Mouse (Mus musculus): ENCODE results near the gene Satb1. TPM values are rescaled to one million over a fixed set of nuclear protein-coding genes. Genes with fewer than 3 reads are reported as not detected.

The Satb1 gene
- polyA plus RNA-seq, 1 experiment from 2014 or later = 31.8 TPM

- no peaks in the 10 kb centered on the region for H3K9me3 ChIP-seq (ENCODE audit: control insufficient read depth, low read length)
Measured at GRCm38 (mm10) chr17:51855261-51855660, 22.2 kb upstream of the Satb1 start.

GRCm38 (mm10) chr17:51853952-51854351 lies 20.9 kb upstream of the Satb1 start:
- 85% methylated on average over 5 of the region's 5 CpGs for WGBS
- Histone ChIP-seq H3K27me3 (ENCODE audit: control insufficient read depth, insufficient read depth, low read length) (no peaks in the 10 kb centered on the region), H3K4me1 (replicated peaks; ENCODE audit: control insufficient read depth, insufficient read depth, low read length) (no peaks in the 10 kb centered on the region), H3K4me3 (ENCODE audit: low read depth, low read length) (no peak overlapping the region), H3K4me2 (ENCODE audit: low read depth, low read length, severe bottlenecking) (no peak overlapping the region), H3K9ac (ENCODE audit: low read length) (no peak overlapping the region), H3K36me3 (ENCODE audit: control insufficient read depth, insufficient read depth, low read length) (no peaks in the 10 kb centered on the region), H3K27ac (ENCODE audit: low read depth, low read length) (no peak overlapping the region), H3K9me3 (ENCODE audit: control insufficient read depth, low read length) (no peaks in the 10 kb centered on the region)
- DNase-seq (ENCODE audit: low spot score) (no peak), ATAC-seq (replicated peaks; ENCODE audit: low FRiP score) (no peak)

More at GRCm38 (mm10) chr17:51855261-51855660, 22.2 kb upstream of the Satb1 start:
- H3K4me1 ChIP-seq (replicated peaks; ENCODE audit: control insufficient read depth, insufficient read depth, low read length) = no peaks in the 10 kb centered on the region
- no peak overlapping the region for H3K27ac ChIP-seq (ENCODE audit: low read depth, low read length)
- DNase-seq (ENCODE audit: low spot score) (no peak), ATAC-seq (replicated peaks; ENCODE audit: low FRiP score) (no peak)
- H3K4me3 ChIP-seq (ENCODE audit: low read depth, low read length) = no peak overlapping the region
- no peak overlapping the region for H3K4me2 ChIP-seq (ENCODE audit: low read depth, low read length, severe bottlenecking)
- H3K9ac ChIP-seq (ENCODE audit: low read length) = no peak overlapping the region
- no peaks in the 10 kb centered on the region for H3K27me3 ChIP-seq (ENCODE audit: control insufficient read depth, insufficient read depth, low read length)
- H3K36me3 ChIP-seq (ENCODE audit: control insufficient read depth, insufficient read depth, low read length) = no peaks in the 10 kb centered on the region
- WGBS = 84% methylated on average over 3 of the region's 3 CpGs

- H3K27me3 ChIP-seq (ENCODE audit: control insufficient read depth, insufficient read depth, low read length) = no peaks in the 10 kb centered on the region
- no peaks in the 10 kb centered on the region for H3K4me1 ChIP-seq (replicated peaks; ENCODE audit: control insufficient read depth, insufficient read depth, low read length)
- 50% methylated on average over 6 of the region's 6 CpGs for WGBS
- no peak overlapping the region for H3K27ac ChIP-seq (ENCODE audit: low read depth, low read length)
- no peaks in the 10 kb centered on the region for H3K9me3 ChIP-seq (ENCODE audit: control insufficient read depth, low read length)
- no peaks in the 10 kb centered on the region for H3K36me3 ChIP-seq (ENCODE audit: control insufficient read depth, insufficient read depth, low read length)
- DNase-seq (ENCODE audit: low spot score) (no peak), ATAC-seq (replicated peaks; ENCODE audit: low FRiP score) (no peak)
- no peak overlapping the region for H3K4me2 ChIP-seq (ENCODE audit: low read depth, low read length, severe bottlenecking)
- no peak overlapping the region for H3K4me3 ChIP-seq (ENCODE audit: low read depth, low read length)
- H3K9ac ChIP-seq (ENCODE audit: low read length) = no peak overlapping the region
Measured at GRCm38 (mm10) chr17:51840596-51840995, 7.5 kb upstream of the Satb1 start.

- no peaks in the 10 kb centered on the region for H3K36me3 ChIP-seq (ENCODE audit: control insufficient read depth, insufficient read depth, low read length)
- DNase-seq (ENCODE audit: low spot score) (no peak), ATAC-seq (replicated peaks; ENCODE audit: low FRiP score) (no peak)
- H3K4me1 ChIP-seq (replicated peaks; ENCODE audit: control insufficient read depth, insufficient read depth, low read length) = no peaks in the 10 kb centered on the region
- no peak overlapping the region for H3K9ac ChIP-seq (ENCODE audit: low read length)
- no peaks in the 10 kb centered on the region for H3K9me3 ChIP-seq (ENCODE audit: control insufficient read depth, low read length)
- peaks cover 2% of the 10 kb centered on the region; the same call in 1 of the 2 replicates for H3K27me3 ChIP-seq (ENCODE audit: control insufficient read depth, insufficient read depth, low read length)
- WGBS = 89% methylated on average over 5 of the region's 5 CpGs
- H3K4me3 ChIP-seq (ENCODE audit: low read depth, low read length) = no peak overlapping the region
- H3K4me2 ChIP-seq (ENCODE audit: low read depth, low read length, severe bottlenecking) = no peak overlapping the region
- no peak overlapping the region for H3K27ac ChIP-seq (ENCODE audit: low read depth, low read length)
Measured at GRCm38 (mm10) chr17:51839484-51839883, 6.4 kb upstream of the Satb1 start.

GRCm38 (mm10) chr17:51836901-51837300 lies 3.8 kb upstream of the Satb1 start:
- no peak for ATAC-seq (replicated peaks; ENCODE audit: low FRiP score)
- Histone ChIP-seq H3K27me3 (ENCODE audit: control insufficient read depth, insufficient read depth, low read length) (peaks cover 9% of the 10 kb centered on the region; the same call in 1 of the 2 replicates), H3K9ac (ENCODE audit: low read length) (no peak overlapping the region), H3K4me1 (replicated peaks; ENCODE audit: control insufficient read depth, insufficient read depth, low read length) (peaks cover 3% of the 10 kb centered on the region; the same call in 1 of the 2 replicates), H3K36me3 (ENCODE audit: control insufficient read depth, insufficient read depth, low read length) (no peaks in the 10 kb centered on the region), H3K27ac (ENCODE audit: low read depth, low read length) (no peak overlapping the region), H3K4me3 (ENCODE audit: low read depth, low read length) (no peak overlapping the region), H3K4me2 (ENCODE audit: low read depth, low read length, severe bottlenecking) (no peak overlapping the region), H3K9me3 (ENCODE audit: control insufficient read depth, low read length) (no peaks in the 10 kb centered on the region)
- 19% methylated on average over 1 of the region's 1 CpGs for WGBS
- DNase-seq (ENCODE audit: low spot score) = no peak

- H3K36me3 ChIP-seq (ENCODE audit: control insufficient read depth, insufficient read depth, low read length) = no peaks in the 10 kb centered on the region
- H3K9me3 ChIP-seq (ENCODE audit: control insufficient read depth, low read length) = no peaks in the 10 kb centered on the region
- H3K27me3 ChIP-seq (ENCODE audit: control insufficient read depth, insufficient read depth, low read length) = peaks cover 15% of the 10 kb centered on the region
- H3K9ac ChIP-seq (ENCODE audit: low read length) = no peak overlapping the region
- no peak overlapping the region for H3K4me3 ChIP-seq (ENCODE audit: low read depth, low read length)
- H3K4me2 ChIP-seq (ENCODE audit: low read depth, low read length, severe bottlenecking) = no peak overlapping the region
- H3K4me1 ChIP-seq (replicated peaks; ENCODE audit: control insufficient read depth, insufficient read depth, low read length) = peaks cover 8% of the 10 kb centered on the region
- H3K27ac ChIP-seq (ENCODE audit: low read depth, low read length) = no peak overlapping the region
- ATAC-seq (replicated peaks; ENCODE audit: low FRiP score) (no peak), DNase-seq (ENCODE audit: low spot score) (no peak)
- WGBS = 86% methylated on average over 5 of the region's 5 CpGs
Measured at GRCm38 (mm10) chr17:51836243-51836642, 3.2 kb upstream of the Satb1 start.

GRCm38 (mm10) chr17:51833578-51834361 lies 680 bp upstream of the Satb1 start:
- peak overlapping the region; percentile 99 for H3K4me2 ChIP-seq (ENCODE audit: low read depth, low read length, severe bottlenecking)
- DNase-seq (ENCODE audit: low spot score) (no peak), ATAC-seq (replicated peaks; ENCODE audit: low FRiP score) (no peak)
- H3K27me3 ChIP-seq (ENCODE audit: control insufficient read depth, insufficient read depth, low read length) = peaks cover 21% of the 10 kb centered on the region
- peaks cover 8% of the 10 kb centered on the region for H3K4me1 ChIP-seq (replicated peaks; ENCODE audit: control insufficient read depth, insufficient read depth, low read length)
- H3K9me3 ChIP-seq (ENCODE audit: control insufficient read depth, low read length) = no peaks in the 10 kb centered on the region
- peak overlapping the region; percentile 69; the same call in 1 of the 2 replicates for H3K9ac ChIP-seq (ENCODE audit: low read length)
- no peaks in the 10 kb centered on the region for H3K36me3 ChIP-seq (ENCODE audit: control insufficient read depth, insufficient read depth, low read length)
- H3K4me3 ChIP-seq (ENCODE audit: low read depth, low read length) = peak overlapping the region; percentile 69
- WGBS = 2% methylated on average over 16 of the region's 16 CpGs
- no peak overlapping the region for H3K27ac ChIP-seq (ENCODE audit: low read depth, low read length)

GRCm38 (mm10) chr17:51832421-51832875 lies 642 bp downstream of the Satb1 start:
- H3K4me3 ChIP-seq (ENCODE audit: low read depth, low read length) = peak overlapping the region; percentile 69
- H3K9ac ChIP-seq (ENCODE audit: low read length) = peak overlapping the region; percentile 69
- no peak overlapping the region for H3K27ac ChIP-seq (ENCODE audit: low read depth, low read length)
- peak overlapping the region; percentile 99 for H3K4me2 ChIP-seq (ENCODE audit: low read depth, low read length, severe bottlenecking)
- ATAC-seq (replicated peaks; ENCODE audit: low FRiP score) (peak; percentile 80), DNase-seq (ENCODE audit: low spot score) (no peak)
- no peaks in the 10 kb centered on the region for H3K36me3 ChIP-seq (ENCODE audit: control insufficient read depth, insufficient read depth, low read length)
- H3K4me1 ChIP-seq (replicated peaks; ENCODE audit: control insufficient read depth, insufficient read depth, low read length) = peaks cover 8% of the 10 kb centered on the region
- WGBS = 0% methylated on average over 48 of the region's 66 CpGs
- H3K27me3 ChIP-seq (ENCODE audit: control insufficient read depth, insufficient read depth, low read length) = peaks cover 21% of the 10 kb centered on the region
- no peaks in the 10 kb centered on the region for H3K9me3 ChIP-seq (ENCODE audit: control insufficient read depth, low read length)

Data from forebrain, embryonic 11.5 days (tissue).